Mouse (Mus musculus): ENCODE data around the gene Pde10a. TPM values are rescaled to one million over a fixed set of nuclear protein-coding genes. Genes with fewer than 3 reads are reported as not detected.

Gene Pde10a
- total and polyA plus RNA-seq, 2 experiments, result 0.28 to 0.56 TPM

- no peak overlapping the region for H3K27ac ChIP-seq (replicated peaks; ENCODE audit: insufficient read depth, low read depth, low read length)
- no peak for DNase-seq (ENCODE audit: extremely low read depth, low read depth, low spot score)
- TF ChIP-seq POLR2A (IDR thresholded peaks at IDR 0.05; ENCODE audit: extremely low read depth, insufficient read depth, low read length) (no peak), CTCF (IDR thresholded peaks at IDR 0.05; ENCODE audit: low read depth, low read length) (no peak)
- no peaks in the 10 kb centered on the region for H3K4me1 ChIP-seq (ENCODE audit: control insufficient read depth, insufficient read depth, low read length)
- H3K36me3 ChIP-seq (ENCODE audit: control insufficient read depth, insufficient read depth, low read length), result no peaks in the 10 kb centered on the region
- no peaks in the 10 kb centered on the region for H3K27me3 ChIP-seq (ENCODE audit: control insufficient read depth, insufficient read depth, low read length)
- H3K79me2 ChIP-seq (ENCODE audit: control insufficient read depth, insufficient read depth, low read length), result no peaks in the 10 kb centered on the region
- no peak overlapping the region for H3K4me3 ChIP-seq (ENCODE audit: insufficient read depth, low read depth, low read length)
- no peak overlapping the region for H3K9ac ChIP-seq (ENCODE audit: low read depth, low read length)
Observed at GRCm38 (mm10) chr17:8485146-8485545, 40.0 kb upstream of the Pde10a start.

GRCm38 (mm10) chr17:8487824-8488223, 37.3 kb upstream of the Pde10a start:
- no peak for DNase-seq (ENCODE audit: extremely low read depth, low read depth, low spot score)
- 61% methylated on average over 12 of the region's 12 CpGs for WGBS
- TF ChIP-seq POLR2A (IDR thresholded peaks at IDR 0.05; ENCODE audit: extremely low read depth, insufficient read depth, low read length), result no peak
- no peak for TF ChIP-seq CTCF (IDR thresholded peaks at IDR 0.05; ENCODE audit: low read depth, low read length)
- Histone ChIP-seq H3K36me3 (ENCODE audit: control insufficient read depth, insufficient read depth, low read length) (no peaks in the 10 kb centered on the region), H3K4me1 (ENCODE audit: control insufficient read depth, insufficient read depth, low read length) (no peaks in the 10 kb centered on the region), H3K27me3 (ENCODE audit: control insufficient read depth, insufficient read depth, low read length) (no peaks in the 10 kb centered on the region), H3K79me2 (ENCODE audit: control insufficient read depth, insufficient read depth, low read length) (no peaks in the 10 kb centered on the region), H3K9ac (ENCODE audit: low read depth, low read length) (no peak overlapping the region), H3K4me3 (ENCODE audit: insufficient read depth, low read depth, low read length) (no peak overlapping the region), H3K27ac (replicated peaks; ENCODE audit: insufficient read depth, low read depth, low read length) (no peak overlapping the region)

- no peaks in the 10 kb centered on the region for H3K36me3 ChIP-seq (ENCODE audit: control insufficient read depth, insufficient read depth, low read length)
- DNase-seq (ENCODE audit: extremely low read depth, low read depth, low spot score), result no peak
- H3K27me3 ChIP-seq (ENCODE audit: control insufficient read depth, insufficient read depth, low read length), result no peaks in the 10 kb centered on the region
- H3K9ac ChIP-seq (ENCODE audit: low read depth, low read length), result no peak overlapping the region
- no peaks in the 10 kb centered on the region for H3K79me2 ChIP-seq (ENCODE audit: control insufficient read depth, insufficient read depth, low read length)
- H3K4me1 ChIP-seq (ENCODE audit: control insufficient read depth, insufficient read depth, low read length), result no peaks in the 10 kb centered on the region
- H3K27ac ChIP-seq (replicated peaks; ENCODE audit: insufficient read depth, low read depth, low read length), result no peak overlapping the region
- WGBS, result 89% methylated on average over 5 of the region's 5 CpGs
- no peak for TF ChIP-seq POLR2A (IDR thresholded peaks at IDR 0.05; ENCODE audit: extremely low read depth, insufficient read depth, low read length)
- TF ChIP-seq CTCF (IDR thresholded peaks at IDR 0.05; ENCODE audit: low read depth, low read length), result no peak
- H3K4me3 ChIP-seq (ENCODE audit: insufficient read depth, low read depth, low read length), result no peak overlapping the region
Observed at GRCm38 (mm10) chr17:8490971-8491370, 34.2 kb upstream of the Pde10a start.

GRCm38 (mm10) chr17:8493461-8493860, 31.7 kb upstream of the Pde10a start:
- H3K36me3 ChIP-seq (ENCODE audit: control insufficient read depth, insufficient read depth, low read length), result no peaks in the 10 kb centered on the region
- no peak for DNase-seq (ENCODE audit: extremely low read depth, low read depth, low spot score)
- H3K27ac ChIP-seq (replicated peaks; ENCODE audit: insufficient read depth, low read depth, low read length), result no peak overlapping the region
- no peak overlapping the region for H3K4me3 ChIP-seq (ENCODE audit: insufficient read depth, low read depth, low read length)
- no peaks in the 10 kb centered on the region for H3K4me1 ChIP-seq (ENCODE audit: control insufficient read depth, insufficient read depth, low read length)
- no peak for TF ChIP-seq CTCF (IDR thresholded peaks at IDR 0.05; ENCODE audit: low read depth, low read length)
- TF ChIP-seq POLR2A (IDR thresholded peaks at IDR 0.05; ENCODE audit: extremely low read depth, insufficient read depth, low read length), result no peak
- H3K79me2 ChIP-seq (ENCODE audit: control insufficient read depth, insufficient read depth, low read length), result no peaks in the 10 kb centered on the region
- no peak overlapping the region for H3K9ac ChIP-seq (ENCODE audit: low read depth, low read length)
- 82% methylated on average over 4 of the region's 4 CpGs for WGBS
- no peaks in the 10 kb centered on the region for H3K27me3 ChIP-seq (ENCODE audit: control insufficient read depth, insufficient read depth, low read length)

GRCm38 (mm10) chr17:8498151-8498550, 27.0 kb upstream of the Pde10a start:
- no peak for DNase-seq (ENCODE audit: extremely low read depth, low read depth, low spot score)
- Histone ChIP-seq H3K27ac (replicated peaks; ENCODE audit: insufficient read depth, low read depth, low read length) (no peak overlapping the region), H3K4me1 (ENCODE audit: control insufficient read depth, insufficient read depth, low read length) (no peaks in the 10 kb centered on the region), H3K36me3 (ENCODE audit: control insufficient read depth, insufficient read depth, low read length) (no peaks in the 10 kb centered on the region), H3K79me2 (ENCODE audit: control insufficient read depth, insufficient read depth, low read length) (no peaks in the 10 kb centered on the region), H3K27me3 (ENCODE audit: control insufficient read depth, insufficient read depth, low read length) (no peaks in the 10 kb centered on the region), H3K4me3 (ENCODE audit: insufficient read depth, low read depth, low read length) (no peak overlapping the region), H3K9ac (ENCODE audit: low read depth, low read length) (no peak overlapping the region)
- WGBS, result 89% methylated on average over 1 of the region's 1 CpGs
- TF ChIP-seq CTCF (IDR thresholded peaks at IDR 0.05; ENCODE audit: low read depth, low read length), result no peak
- no peak for TF ChIP-seq POLR2A (IDR thresholded peaks at IDR 0.05; ENCODE audit: extremely low read depth, insufficient read depth, low read length)

GRCm38 (mm10) chr17:8498655-8499054, 26.5 kb upstream of the Pde10a start:
- Histone ChIP-seq H3K27me3 (ENCODE audit: control insufficient read depth, insufficient read depth, low read length) (no peaks in the 10 kb centered on the region), H3K4me3 (ENCODE audit: insufficient read depth, low read depth, low read length) (no peak overlapping the region), H3K4me1 (ENCODE audit: control insufficient read depth, insufficient read depth, low read length) (no peaks in the 10 kb centered on the region), H3K79me2 (ENCODE audit: control insufficient read depth, insufficient read depth, low read length) (no peaks in the 10 kb centered on the region), H3K36me3 (ENCODE audit: control insufficient read depth, insufficient read depth, low read length) (no peaks in the 10 kb centered on the region), H3K27ac (replicated peaks; ENCODE audit: insufficient read depth, low read depth, low read length) (no peak overlapping the region), H3K9ac (ENCODE audit: low read depth, low read length) (no peak overlapping the region)
- TF ChIP-seq CTCF (IDR thresholded peaks at IDR 0.05; ENCODE audit: low read depth, low read length), result no peak
- TF ChIP-seq POLR2A (IDR thresholded peaks at IDR 0.05; ENCODE audit: extremely low read depth, insufficient read depth, low read length), result no peak
- whole genome bisulfite sequencing, result 58% methylated on average over 5 of the region's 5 CpGs
- no peak for DNase-seq (ENCODE audit: extremely low read depth, low read depth, low spot score)
